Mouse (Mus musculus) forebrain, embryonic 14.5 days (tissue): ENCODE measurements around the gene Atg16l1. TPM values are rescaled to one million over a fixed set of nuclear protein-coding genes. Genes with fewer than 3 reads are reported as not detected.

Experiments
- ATAC-seq: fragments of 200-750 bp; cut with Nextera tagmentation; 2 replicates; pipeline ENCODE4 v1.8.0; 2017; ENCODE audit warnings: mild to moderate bottlenecking, moderate library complexity
- DNase-seq: peaks from one replicate; pipeline ENCODE4 v3.0.0-alpha.2; 2015; ENCODE audit warnings: low spot score
- H3K27ac ChIP-seq: fragments of 300-500 bp; sonication (generic); 2 replicates; pipeline ENCODE4 v1.5.1; 2014; ENCODE audit warnings: low read depth, mild to moderate bottlenecking, control low read depth, low read length, moderate library complexity
- H3K27me3 ChIP-seq: fragments of 300-500 bp; sonication (generic); replicated peaks from 2 replicates; pipeline ENCODE4 v1.6.1; 2014; ENCODE audit warnings: low read length, control low read depth, mixed read lengths; ENCODE audit not compliant: control insufficient read depth, insufficient read depth
- H3K36me3 ChIP-seq: fragments of 300-500 bp; sonication (generic); 2 replicates; pipeline ENCODE4 v1.6.1; 2014; ENCODE audit warnings: low read length, control low read depth; ENCODE audit not compliant: control insufficient read depth, insufficient read depth
- H3K4me1 ChIP-seq: fragments of 300-500 bp; sonication (generic); 2 replicates; pipeline ENCODE4 v1.6.1; 2014; ENCODE audit warnings: antibody characterized with exemption, low read length, control low read depth; ENCODE audit not compliant: control insufficient read depth, insufficient read depth
- H3K4me2 ChIP-seq: fragments of 300-500 bp; sonication (generic); 2 replicates; pipeline ENCODE4 v1.6.1; 2014; ENCODE audit warnings: mild to moderate bottlenecking, control low read depth, low read length
- H3K4me3 ChIP-seq: fragments of 300-500 bp; sonication (generic); 2 replicates; pipeline ENCODE4 v1.5.1; 2014; ENCODE audit warnings: low read depth, low read length, control low read depth
- H3K9ac ChIP-seq: fragments of 300-500 bp; sonication (generic); 2 replicates; pipeline ENCODE4 v1.6.1; 2014; ENCODE audit warnings: mild to moderate bottlenecking, low read length, control low read depth, moderate library complexity
- H3K9me3 ChIP-seq: fragments of 300-500 bp; sonication (generic); replicated peaks from 2 replicates; pipeline ENCODE4 v1.6.1; 2016; ENCODE audit warnings: low read length, control low read depth, mixed read lengths; ENCODE audit not compliant: control insufficient read depth
- WGBS: fragments of 180-500 bp; shearing (Covaris S2); extraction: QIAGEN DNeasy Blood & Tissue Kit; methylation state at CpG from one replicate; pipeline ENCODE4 v1.1.7; 2014; 5-methylcytosine and 5-hydroxymethylcytosine counted together
- polyA plus RNA-seq: library from polyadenylated mRNA; unstranded; fragments of >200 nt; fragmentation: Nextera tagmentation; extraction: Ambion mirVana; gene quantifications from 2 replicates; pipeline ENCODE4 v1.2.1, GENCODE M21; 2014

Atg16l1 gene
- polyA plus RNA-seq: 50.0 and 60.3 TPM in 2 replicates

DNA sequence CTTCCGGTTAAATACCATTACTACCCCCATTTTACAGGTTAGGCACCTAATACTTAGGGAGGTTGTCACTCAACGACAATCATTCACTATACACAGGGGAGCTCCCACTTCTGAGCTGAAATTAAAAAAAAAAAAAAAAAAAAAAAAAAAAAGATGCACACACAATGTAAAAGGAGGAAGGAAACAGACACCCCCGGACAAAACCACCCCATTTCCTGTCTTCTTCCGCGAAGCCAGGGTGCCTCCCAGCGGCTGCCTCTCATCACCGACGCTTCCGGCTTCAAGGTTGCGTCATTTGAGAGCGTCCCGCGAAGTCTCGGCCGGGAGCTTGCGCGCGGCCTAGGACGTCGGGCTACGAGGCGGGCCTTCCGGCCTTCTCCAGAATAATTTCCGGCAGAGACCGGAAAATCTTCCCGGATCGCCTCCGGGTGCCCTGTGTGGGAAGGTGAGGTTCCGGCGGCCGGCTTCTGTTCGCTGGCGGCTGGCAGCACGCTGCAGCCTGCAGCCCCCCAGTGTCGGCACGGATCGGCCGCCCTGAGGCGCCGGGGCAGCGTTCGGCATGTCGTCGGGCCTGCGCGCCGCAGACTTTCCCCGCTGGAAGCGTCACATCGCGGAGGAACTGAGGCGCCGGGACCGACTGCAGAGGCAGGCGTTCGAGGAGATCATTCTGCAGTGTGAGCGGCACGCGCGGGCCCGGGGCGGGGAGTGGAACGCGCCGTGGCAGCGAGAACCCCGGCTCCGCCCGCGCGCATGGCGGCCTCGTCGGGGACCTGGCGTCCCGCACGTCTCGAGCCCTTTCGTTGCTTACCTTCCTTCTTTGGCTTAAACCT is at the start of gene Atg16l1:
Gene Atg16l1, plus strand, starts transcription at position 230 of the 830 bp plus-strand sequence.
- H3K4me1 ChIP-seq: no peaks in the 10 kb centered on the region; the same call in 1 of the 2 replicates
- peaks cover 21% of the 10 kb centered on the region; the same call in 1 of the 2 replicates for H3K36me3 ChIP-seq
- H3K27ac ChIP-seq: peak within 1 kb of the TSS; percentile 85
- ATAC-seq (peak; percentile 99), DNase-seq (peak; percentile 99)
- H3K9ac ChIP-seq: peak within 1 kb of the TSS; percentile 92
- no peaks in the 10 kb centered on the region for H3K9me3 ChIP-seq
- H3K4me2 ChIP-seq: peak within 1 kb of the TSS; percentile 65
- H3K27me3 ChIP-seq: no peaks in the 10 kb centered on the region
- peak within 1 kb of the TSS; percentile 94 for H3K4me3 ChIP-seq
- WGBS: under 1% methylated on average over 78 of the region's 79 CpGs

- H3K9ac ChIP-seq: no peak overlapping the region
- no peak overlapping the region for H3K4me3 ChIP-seq
- H3K27ac ChIP-seq: no peak overlapping the region
- H3K27me3 ChIP-seq: no peaks in the 10 kb centered on the region
- DNase-seq (no peak), ATAC-seq (no peak)
- WGBS: 89% methylated on average over 3 of the region's 3 CpGs
- H3K9me3 ChIP-seq: 0 out of 2 replicates have a peak, but pooled peaks cover 3% of the 10 kb centered on the region
- no peaks in the 10 kb centered on the region for H3K36me3 ChIP-seq
- no peaks in the 10 kb centered on the region for H3K4me1 ChIP-seq
- no peak overlapping the region for H3K4me2 ChIP-seq
These were observed 49.3 kb upstream of the Atg16l1 start for GRCm38 (mm10) chr1:87706361-87706760.

DNA sequence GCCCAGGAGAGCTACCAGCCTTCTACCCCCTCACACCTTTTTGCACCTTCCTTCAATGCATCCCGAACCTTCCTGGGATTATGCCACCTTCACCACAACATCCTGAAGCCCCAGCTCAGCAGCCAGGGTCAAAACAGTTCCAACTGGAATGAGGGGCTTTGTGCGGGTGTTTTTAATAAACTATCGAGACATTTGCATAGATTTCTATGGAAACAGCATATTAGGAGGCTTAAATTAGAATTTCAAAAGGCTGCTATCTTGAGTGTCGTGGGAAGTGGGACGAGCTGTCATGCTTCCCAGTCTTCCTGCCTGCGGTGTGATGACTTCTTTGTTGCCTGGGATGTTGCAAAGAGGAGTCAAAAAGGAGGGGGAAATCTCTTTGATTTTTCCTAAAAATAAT is 46.6 kb upstream of the Atg16l1 start:
- Histone ChIP-seq H3K4me2 (no peak overlapping the region), H3K9me3 (0 out of 2 replicates have a peak, but pooled peaks cover 3% of the 10 kb centered on the region), H3K36me3 (no peaks in the 10 kb centered on the region), H3K9ac (no peak overlapping the region), H3K4me3 (no peak overlapping the region), H3K4me1 (no peaks in the 10 kb centered on the region), H3K27ac (peak overlapping the region; percentile 60; the same call in 1 of the 2 replicates), H3K27me3 (no peaks in the 10 kb centered on the region)
- DNase-seq (peak; percentile 63), ATAC-seq (peak; percentile 50; the same call in 1 of the 2 replicates)
- 19% methylated on average over 6 of the region's 6 CpGs for WGBS

DNA sequence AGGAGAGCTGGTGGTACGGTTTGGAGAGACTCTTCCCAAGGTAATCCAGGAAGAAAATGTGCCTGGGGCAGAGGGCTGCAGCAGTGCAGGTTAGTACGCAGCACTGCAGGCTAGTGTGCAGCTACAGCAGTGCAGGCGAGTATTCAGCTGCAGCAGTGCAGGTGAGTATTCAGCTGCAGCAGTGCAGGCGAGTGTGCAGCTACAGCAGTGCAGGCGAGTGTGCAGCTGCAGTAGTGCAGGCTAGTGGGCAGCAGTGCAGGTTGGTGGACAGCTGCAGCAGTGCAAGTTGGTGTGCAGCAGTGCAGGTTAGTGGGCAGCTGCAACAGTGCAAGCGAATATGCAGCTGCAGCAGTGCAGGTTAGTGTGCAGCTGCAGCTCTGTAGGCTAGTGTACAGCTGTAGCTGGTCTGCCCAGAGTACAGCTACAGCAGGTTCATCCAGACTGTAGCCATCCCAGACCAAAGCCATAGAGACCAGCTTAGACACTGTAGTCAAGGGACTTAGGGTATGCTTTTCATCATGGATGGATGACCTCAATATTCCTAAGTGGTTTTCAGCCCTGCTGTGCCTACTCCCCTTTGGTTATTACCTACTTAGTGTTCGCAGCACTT is 45.9 kb upstream of the Atg16l1 start:
- Histone ChIP-seq H3K36me3 (no peaks in the 10 kb centered on the region), H3K9me3 (0 out of 2 replicates have a peak, but pooled peaks cover 3% of the 10 kb centered on the region), H3K27me3 (no peaks in the 10 kb centered on the region), H3K4me3 (no peak overlapping the region), H3K9ac (no peak overlapping the region), H3K27ac (peak overlapping the region; percentile 60), H3K4me2 (no peak overlapping the region), H3K4me1 (no peaks in the 10 kb centered on the region)
- ATAC-seq (peak; percentile 34), DNase-seq (no peak)
- WGBS: 75% methylated on average over 7 of the region's 7 CpGs

DNA sequence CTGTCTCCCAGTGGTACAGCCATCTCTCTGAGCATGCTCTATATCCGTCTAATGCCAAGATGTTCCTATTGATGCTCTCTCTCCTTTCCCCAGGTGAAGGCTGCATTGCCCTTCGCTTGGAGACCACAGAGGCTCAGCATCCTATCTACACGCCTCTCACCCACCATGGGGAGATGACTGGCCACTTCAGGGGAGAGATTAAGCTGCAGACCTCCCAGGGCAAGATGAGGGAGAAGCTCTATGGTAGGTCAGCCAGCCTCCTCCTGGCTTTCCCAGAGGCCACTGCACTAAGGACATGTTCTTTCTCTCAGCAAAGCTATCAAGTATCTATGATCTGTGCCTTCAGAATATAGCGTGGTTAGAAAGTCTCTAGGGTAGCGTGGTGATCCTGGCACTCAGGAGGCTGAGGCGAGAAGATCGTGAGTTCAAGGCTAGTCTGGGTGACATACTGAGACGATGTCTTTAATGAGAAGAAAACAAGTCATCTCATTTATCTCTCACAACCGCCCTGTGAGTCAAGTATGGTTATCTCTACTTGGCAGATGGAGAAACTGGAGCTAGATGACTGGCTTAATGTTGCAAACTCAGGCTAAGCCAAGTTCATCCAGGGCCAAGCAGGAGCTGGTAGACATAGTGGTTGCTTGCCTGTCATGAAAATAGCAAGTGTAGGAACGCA is 43.6 kb upstream of the Atg16l1 start:
- Histone ChIP-seq H3K36me3 (no peaks in the 10 kb centered on the region), H3K27me3 (no peaks in the 10 kb centered on the region), H3K4me2 (no peak overlapping the region), H3K4me1 (no peaks in the 10 kb centered on the region), H3K9me3 (0 out of 2 replicates have a peak, but pooled peaks cover 3% of the 10 kb centered on the region), H3K4me3 (no peak overlapping the region), H3K27ac (no peak overlapping the region), H3K9ac (no peak overlapping the region)
- DNase-seq (no peak), ATAC-seq (no peak)
- 87% methylated on average over 10 of the region's 10 CpGs for WGBS

- H3K4me2 ChIP-seq: no peak overlapping the region
- WGBS: 81% methylated on average over 1 of the region's 1 CpGs
- no peak overlapping the region for H3K4me3 ChIP-seq
- 0 out of 2 replicates have a peak, but pooled peaks cover 3% of the 10 kb centered on the region for H3K9me3 ChIP-seq
- no peaks in the 10 kb centered on the region for H3K36me3 ChIP-seq
- no peak overlapping the region for H3K9ac ChIP-seq
- no peaks in the 10 kb centered on the region for H3K27me3 ChIP-seq
- no peaks in the 10 kb centered on the region for H3K4me1 ChIP-seq
- ATAC-seq (no peak), DNase-seq (no peak)
- no peak overlapping the region for H3K27ac ChIP-seq
These were observed 43.1 kb upstream of the Atg16l1 start for GRCm38 (mm10) chr1:87712614-87712971.

GRCm38 (mm10) chr1:87721382-87721781 is 34.3 kb upstream of the Atg16l1 start:
- no peak for ATAC-seq
- Histone ChIP-seq H3K27ac (no peak overlapping the region), H3K36me3 (no peaks in the 10 kb centered on the region), H3K27me3 (no peaks in the 10 kb centered on the region), H3K9me3 (no peaks in the 10 kb centered on the region), H3K4me1 (no peaks in the 10 kb centered on the region), H3K4me3 (no peak overlapping the region), H3K4me2 (no peak overlapping the region), H3K9ac (no peak overlapping the region)
- peak; percentile 47 for DNase-seq
- WGBS: 43% methylated on average over 8 of the region's 8 CpGs

DNA sequence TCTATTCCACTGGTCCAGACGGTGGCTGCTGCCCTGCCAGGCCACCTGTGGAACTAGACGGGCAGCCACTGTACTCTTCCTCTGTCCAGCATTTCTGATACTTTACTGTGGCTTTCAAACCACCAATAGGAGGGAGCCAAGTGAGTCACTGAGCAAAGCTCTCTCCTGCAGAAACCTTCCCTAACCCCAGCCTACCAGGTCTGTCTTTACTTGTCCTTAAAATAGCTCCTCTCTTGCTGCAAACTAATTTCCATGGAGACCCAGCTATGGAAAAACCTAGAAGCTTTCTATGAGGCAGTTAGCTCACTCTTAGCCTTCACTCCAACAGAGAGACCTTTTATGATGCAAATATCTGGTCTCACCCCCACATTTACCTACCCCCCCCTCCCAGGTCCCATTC is 33.6 kb upstream of the Atg16l1 start:
- Histone ChIP-seq H3K4me3 (no peak overlapping the region), H3K36me3 (no peaks in the 10 kb centered on the region), H3K9ac (no peak overlapping the region), H3K27ac (no peak overlapping the region), H3K4me2 (no peak overlapping the region), H3K9me3 (no peaks in the 10 kb centered on the region), H3K4me1 (no peaks in the 10 kb centered on the region), H3K27me3 (no peaks in the 10 kb centered on the region)
- no peak for ATAC-seq
- DNase-seq: no peak
- 44% methylated on average over 2 of the region's 2 CpGs for WGBS
